12 mouse cellular contexts compared by ENCODE assay signal in the genomic region with DNA sequence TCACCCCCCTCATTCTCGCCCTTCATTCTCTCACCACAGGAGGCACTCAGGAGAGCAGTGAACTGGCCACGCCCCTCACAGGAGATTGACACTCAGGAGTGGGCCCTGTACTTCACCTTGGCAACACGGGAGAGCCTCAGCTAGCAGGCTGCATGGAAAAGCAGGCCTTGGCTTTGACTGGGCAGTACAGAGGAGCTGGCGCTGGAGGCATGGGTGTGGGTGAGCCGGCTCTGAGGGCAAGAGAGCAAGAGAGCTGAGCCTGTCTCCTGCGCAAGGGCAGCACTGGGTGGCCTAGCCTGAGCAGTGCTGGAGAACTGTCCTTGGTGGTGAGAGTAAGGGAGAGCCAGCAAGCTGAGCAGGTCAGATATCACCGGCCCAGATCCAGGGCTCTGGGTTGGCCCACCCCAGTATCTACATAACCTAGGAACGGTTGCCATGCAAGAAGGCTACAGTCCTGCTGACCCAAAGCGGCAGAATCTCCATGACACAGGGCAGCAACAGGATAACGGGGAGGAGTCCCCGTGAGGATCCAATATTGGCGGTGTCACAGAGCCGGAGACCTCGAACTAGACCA. TPM values are rescaled to one million over a fixed set of nuclear protein-coding genes. Genes with fewer than 3 reads are reported as not detected.
A peak's percentile ranks its signal among the peaks of the same experiment; 100 is the strongest.
DNase-seq lines count a peak whose midpoint lies in the region; ATAC-seq lines count a peak whose summit lies in the region.
"Had no signal": no experiment of that assay in that cellular context is flagged by ENCODE, and none has a peak within 500 bp of the region (broad histone marks: within the 10 kb centered on the region; RNA-seq: fewer than 3 reads in every experiment).

No protein-coding gene starts in this region.

- H3K4me3 ChIP-seq in hindbrain, embryonic 10.5 days = no peak overlapping the region
- no peak overlapping the region for H3K4me3 ChIP-seq in hindbrain, embryonic 14.5 days (replicated peaks; ENCODE audit: low read length)
- H3K4me3 ChIP-seq in megakaryocyte, embryonic 14.5 days (replicated peaks) = peak overlapping the region; percentile 72
- H3K4me3 ChIP-seq in embryonic facial prominence, embryonic 12.5 days = no peak overlapping the region
- H3K4me3 ChIP-seq: heart, embryonic 10.5 days had no signal

- DNase-seq in hindbrain, embryonic 10.5 days (ENCODE audit: low spot score) = no peak
- DNase-seq in hindbrain, embryonic 14.5 days (ENCODE audit: low spot score) = no peak
- DNase-seq in skeletal muscle tissue, adult 2 months (ENCODE audit: low read depth, low spot score) = peak; percentile 13
- DNase-seq in layer of hippocampus, adult 18-20 months (ENCODE audit: low spot score in 2 of 2) = no peak
- DNase-seq: cerebellum, postnatal 36 days; right cerebral cortex, postnatal 25 days had no signal

- ATAC-seq in hindbrain, embryonic 14.5 days (ENCODE audit: low FRiP score) = no peak
- no peak for ATAC-seq in megakaryocyte, adult 5-6 weeks (ENCODE audit: poor library complexity, severe bottlenecking)
- 0 out of 2 replicates have a peak, but pooled peaks have one; percentile 14 for ATAC-seq in embryonic facial prominence, embryonic 12.5 days (ENCODE audit: insufficient number of reproducible peaks, insufficient read depth, low FRiP score, low TSS enrichment)

- 69% methylated on average over 14 of the region's 14 CpGs for WGBS in hindbrain, embryonic 10.5 days
- 75% methylated on average over 14 of the region's 14 CpGs for WGBS in hindbrain, embryonic 14.5 days
- WGBS in embryonic facial prominence, embryonic 12.5 days = 74% methylated on average over 14 of the region's 14 CpGs

- H3K9ac ChIP-seq in hindbrain, embryonic 14.5 days = no peak overlapping the region
- H3K9ac ChIP-seq in embryonic facial prominence, embryonic 12.5 days = no peak overlapping the region

- no peaks in the 10 kb centered on the region for H3K36me3 ChIP-seq in hindbrain, embryonic 10.5 days
- H3K36me3 ChIP-seq in hindbrain, embryonic 14.5 days (replicated peaks; ENCODE audit: control insufficient read depth, insufficient read depth) = no peaks in the 10 kb centered on the region
- H3K36me3 ChIP-seq in megakaryocyte, embryonic 14.5 days (replicated peaks; ENCODE audit: low read length) = no peaks in the 10 kb centered on the region
- H3K36me3 ChIP-seq in embryonic facial prominence, embryonic 12.5 days = no peaks in the 10 kb centered on the region
- H3K36me3 ChIP-seq: heart, embryonic 10.5 days had no signal

- H3K4me1 ChIP-seq in hindbrain, embryonic 10.5 days (replicated peaks) = peaks cover 14% of the 10 kb centered on the region; the same call in 1 of the 2 replicates
- no peaks in the 10 kb centered on the region for H3K4me1 ChIP-seq in hindbrain, embryonic 14.5 days (replicated peaks; ENCODE audit: control insufficient read depth, insufficient read depth, low read length)
- no peaks in the 10 kb centered on the region for H3K4me1 ChIP-seq in megakaryocyte, embryonic 14.5 days
- H3K4me1 ChIP-seq in embryonic facial prominence, embryonic 12.5 days = no peaks in the 10 kb centered on the region

- peak overlapping the region; percentile 24; the same call in 1 of the 2 replicates for H3K27ac ChIP-seq in hindbrain, embryonic 10.5 days
- no peak overlapping the region for H3K27ac ChIP-seq in hindbrain, embryonic 14.5 days
- no peak overlapping the region for H3K27ac ChIP-seq in embryonic facial prominence, embryonic 12.5 days
- H3K27ac ChIP-seq: heart, embryonic 10.5 days; kidney, postnatal 0 days had no signal

- H3K27me3 ChIP-seq in hindbrain, embryonic 10.5 days (ENCODE audit: insufficient read depth, poor library complexity, severe bottlenecking) = no peaks in the 10 kb centered on the region
- no peaks in the 10 kb centered on the region for H3K27me3 ChIP-seq in hindbrain, embryonic 14.5 days (ENCODE audit: control insufficient read depth, insufficient read depth, low read length)
- H3K27me3 ChIP-seq in megakaryocyte, embryonic 14.5 days (replicated peaks) = no peaks in the 10 kb centered on the region
- H3K27me3 ChIP-seq in embryonic facial prominence, embryonic 12.5 days = no peaks in the 10 kb centered on the region
- H3K27me3 ChIP-seq: CH12.LX had no signal

- no peak overlapping the region for H3K4me2 ChIP-seq in hindbrain, embryonic 14.5 days (replicated peaks)
- H3K4me2 ChIP-seq in embryonic facial prominence, embryonic 12.5 days (replicated peaks) = no peak overlapping the region

- H3K9me3 ChIP-seq in hindbrain, embryonic 10.5 days = no peaks in the 10 kb centered on the region
- no peaks in the 10 kb centered on the region for H3K9me3 ChIP-seq in hindbrain, embryonic 14.5 days (ENCODE audit: control insufficient read depth, low read length)
- H3K9me3 ChIP-seq in megakaryocyte, embryonic 14.5 days = peaks cover 77% of the 10 kb centered on the region
- no peaks in the 10 kb centered on the region for H3K9me3 ChIP-seq in embryonic facial prominence, embryonic 12.5 days
- H3K9me3 ChIP-seq: heart, embryonic 10.5 days had no signal

RNA-seq across cellular contexts. Expression of a gene that starts 35.6 kb away (rescaled TPM):
- 8.5 and 12.7 TPM in 2 replicates for polyA plus RNA-seq in hindbrain, embryonic 10.5 days (2016; fragmentation: Nextera tagmentation; extraction: Ambion mirVana)
- polyA plus RNA-seq in hindbrain, embryonic 14.5 days (2014; fragmentation: Nextera tagmentation; extraction: Ambion mirVana) = 59.1 and 60.3 TPM in 2 replicates
- polyA plus RNA-seq in megakaryocyte, embryonic 14.5 days (2012; ENCODE audit: insufficient read depth, low replicate concordance) = not detected in 2 replicates
- not detected in 2 replicates for total RNA-seq in megakaryocyte, adult 5-6 weeks (2015)
- total RNA-seq in megakaryocyte, adult 5-6 weeks (2017) = not detected in 2 replicates
- 8.9 and 10.4 TPM in 2 replicates for polyA plus RNA-seq in embryonic facial prominence, embryonic 12.5 days (2016; fragmentation: Nextera tagmentation; extraction: Ambion mirVana)
- total RNA-seq in layer of hippocampus, adult 18-20 months (2021) = 10 to 100 TPM; 13.2 to 15.4 TPM
- total RNA-seq: CH12.LX had no signal
